Mouse (Mus musculus): ENCODE results near the gene Kank1. TPM values are rescaled to one million over a fixed set of nuclear protein-coding genes. Genes with fewer than 3 reads are reported as not detected.
A peak's percentile ranks its signal among the peaks of the same experiment; 100 is the strongest.

Gene Kank1
- polyA plus RNA-seq, 1 experiment from 2014 or later: 18.4 TPM

DNA sequence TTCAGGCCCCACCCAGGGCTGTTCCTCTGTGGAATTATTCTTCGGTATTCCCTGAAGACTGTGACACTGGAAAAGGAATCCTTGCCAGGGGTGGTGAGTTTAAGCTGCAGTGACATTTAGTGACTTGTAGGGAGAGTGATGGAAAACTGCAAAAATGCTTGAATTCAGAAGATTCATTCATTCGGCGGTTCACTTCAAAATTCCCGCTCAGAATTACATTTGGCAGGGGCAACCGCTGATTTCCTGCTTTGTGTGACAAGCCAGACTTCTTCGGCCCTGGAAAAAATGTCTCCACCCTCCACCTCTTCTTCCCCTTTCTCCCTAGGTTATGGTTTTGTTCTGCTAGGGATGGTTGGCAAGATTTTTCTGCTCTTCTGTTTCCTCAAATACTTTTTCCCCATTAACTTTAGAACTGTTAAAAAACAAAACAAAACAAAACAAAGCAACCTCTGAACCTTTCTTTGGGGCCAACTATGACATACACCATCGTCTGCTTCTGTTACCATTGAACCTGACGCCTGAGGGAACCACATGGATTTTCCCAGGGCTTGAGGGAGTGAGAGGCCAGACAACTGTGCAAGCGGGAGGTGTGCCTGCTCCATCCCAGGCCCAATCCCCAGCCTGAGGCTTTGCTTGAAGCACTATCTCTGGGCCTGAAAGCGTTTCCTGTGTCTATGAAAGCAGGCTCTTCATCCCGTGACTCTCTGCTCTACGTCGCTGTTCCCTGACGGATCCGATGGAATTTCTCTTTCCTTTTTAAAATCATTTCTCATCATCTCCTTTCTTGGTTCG lies 150.1 kb downstream of the Kank1 start:
- no peak for TF ChIP-seq CTCF (IDR thresholded peaks at IDR 0.05; ENCODE audit: low read depth)
- H3K9me3 ChIP-seq (replicated peaks; ENCODE audit: low read length): no peaks in the 10 kb centered on the region
- H3K4me3 ChIP-seq (replicated peaks; ENCODE audit: low read depth, low read length): no peak overlapping the region
- peaks cover 7% of the 10 kb centered on the region; the same call in 1 of the 2 replicates for H3K4me1 ChIP-seq (replicated peaks; ENCODE audit: insufficient read depth, low read length)
- ATAC-seq (replicated peaks; ENCODE audit: low FRiP score, low read depth): no peak
- H3K9ac ChIP-seq (ENCODE audit: low read depth, low read length): no peak overlapping the region
- DNase-seq (ENCODE audit: low spot score): no peak
- 0 out of 2 replicates have a peak, but pooled peaks cover 5% of the 10 kb centered on the region for H3K36me3 ChIP-seq (ENCODE audit: insufficient read depth, low read length)
- H3K27ac ChIP-seq: no peak overlapping the region
- no peaks in the 10 kb centered on the region for H3K27me3 ChIP-seq (ENCODE audit: insufficient read depth, low read length)
- H3K4me2 ChIP-seq (ENCODE audit: low read length): no peak overlapping the region
- WGBS: 76% methylated on average over 16 of the region's 16 CpGs

GRCm38 (mm10) chr19:25387902-25388301 lies 151.1 kb downstream of the Kank1 start:
- Histone ChIP-seq H3K4me2 (ENCODE audit: low read length) (no peak overlapping the region), H3K9ac (ENCODE audit: low read depth, low read length) (no peak overlapping the region), H3K9me3 (replicated peaks; ENCODE audit: low read length) (no peaks in the 10 kb centered on the region), H3K27ac (no peak overlapping the region), H3K4me1 (replicated peaks; ENCODE audit: insufficient read depth, low read length) (peaks cover 7% of the 10 kb centered on the region; the same call in 1 of the 2 replicates), H3K27me3 (ENCODE audit: insufficient read depth, low read length) (no peaks in the 10 kb centered on the region), H3K4me3 (replicated peaks; ENCODE audit: low read depth, low read length) (no peak overlapping the region), H3K36me3 (ENCODE audit: insufficient read depth, low read length) (0 out of 2 replicates have a peak, but pooled peaks cover 5% of the 10 kb centered on the region)
- WGBS: 90% methylated on average over 18 of the region's 18 CpGs
- ATAC-seq (replicated peaks; ENCODE audit: low FRiP score, low read depth) (no peak), DNase-seq (ENCODE audit: low spot score) (no peak)
- no peak for TF ChIP-seq CTCF (IDR thresholded peaks at IDR 0.05; ENCODE audit: low read depth)

DNA sequence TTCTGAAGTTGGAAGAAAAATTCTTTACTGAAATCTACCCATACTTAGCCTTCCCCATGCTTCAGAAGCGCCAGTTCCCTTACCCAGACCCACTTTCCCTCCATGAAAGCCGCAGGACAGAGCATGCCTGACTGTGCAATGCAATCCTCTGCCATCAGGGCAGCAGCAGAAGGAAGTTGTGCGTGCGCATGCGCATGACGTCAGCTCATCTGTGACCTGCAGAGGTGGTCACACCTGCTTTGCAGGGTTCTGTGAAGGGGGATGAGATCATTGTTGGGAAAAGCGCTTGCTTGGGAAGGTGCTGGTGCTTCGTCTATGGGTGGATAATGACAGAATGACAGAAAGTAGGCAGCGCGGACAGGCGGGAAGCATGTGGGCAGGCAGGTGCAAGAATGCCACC lies 155.4 kb downstream of the Kank1 start:
- no peaks in the 10 kb centered on the region for H3K27me3 ChIP-seq (ENCODE audit: insufficient read depth, low read length)
- no peaks in the 10 kb centered on the region for H3K9me3 ChIP-seq (replicated peaks; ENCODE audit: low read length)
- 0 out of 2 replicates have a peak, but pooled peaks cover 5% of the 10 kb centered on the region for H3K36me3 ChIP-seq (ENCODE audit: insufficient read depth, low read length)
- no peak for TF ChIP-seq CTCF (IDR thresholded peaks at IDR 0.05; ENCODE audit: low read depth)
- ATAC-seq (replicated peaks; ENCODE audit: low FRiP score, low read depth) (no peak; the same call in 1 of the 2 replicates), DNase-seq (ENCODE audit: low spot score) (no peak)
- H3K9ac ChIP-seq (ENCODE audit: low read depth, low read length): no peak overlapping the region
- H3K27ac ChIP-seq: no peak overlapping the region
- no peak overlapping the region for H3K4me3 ChIP-seq (replicated peaks; ENCODE audit: low read depth, low read length)
- 0 out of 2 replicates have a peak, but pooled peaks cover 4% of the 10 kb centered on the region for H3K4me1 ChIP-seq (replicated peaks; ENCODE audit: insufficient read depth, low read length)
- WGBS: 85% methylated on average over 11 of the region's 11 CpGs
- no peak overlapping the region for H3K4me2 ChIP-seq (ENCODE audit: low read length)

DNA sequence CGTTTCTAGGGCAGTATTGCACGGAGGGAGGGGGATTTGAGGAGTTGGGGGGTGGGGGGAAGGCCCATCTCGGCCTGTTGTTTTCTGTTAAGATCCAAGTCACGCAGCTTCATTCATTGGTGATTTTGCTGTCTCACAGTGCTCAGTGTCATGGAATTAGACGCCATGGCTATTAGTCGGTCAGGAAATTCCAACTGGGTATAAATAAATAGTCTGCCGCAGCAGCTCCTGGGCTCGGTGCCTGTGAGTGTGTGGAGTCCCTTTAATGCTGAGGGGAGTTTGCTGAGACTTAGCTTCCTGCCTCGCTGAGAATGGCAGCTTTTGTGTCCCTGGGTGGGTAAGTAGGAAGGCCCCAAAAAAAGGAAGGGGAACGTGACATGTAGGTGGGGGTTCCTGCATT lies 158.3 kb downstream of the Kank1 start:
- peaks cover 17% of the 10 kb centered on the region for H3K4me1 ChIP-seq (replicated peaks; ENCODE audit: insufficient read depth, low read length)
- 17% methylated on average over 10 of the region's 10 CpGs for WGBS
- no peaks in the 10 kb centered on the region for H3K9me3 ChIP-seq (replicated peaks; ENCODE audit: low read length)
- peak; percentile 72 for DNase-seq (ENCODE audit: low spot score)
- H3K4me3 ChIP-seq (replicated peaks; ENCODE audit: low read depth, low read length): no peak overlapping the region
- H3K4me2 ChIP-seq (ENCODE audit: low read length): peak overlapping the region; percentile 37
- no peak for ATAC-seq (replicated peaks; ENCODE audit: low FRiP score, low read depth)
- H3K27ac ChIP-seq: peak overlapping the region; percentile 54; the same call in 1 of the 2 replicates
- no peaks in the 10 kb centered on the region for H3K27me3 ChIP-seq (ENCODE audit: insufficient read depth, low read length)
- TF ChIP-seq CTCF (IDR thresholded peaks at IDR 0.05; ENCODE audit: low read depth): no peak
- H3K9ac ChIP-seq (ENCODE audit: low read depth, low read length): 0 out of 2 replicates have a peak overlapping the region, but pooled peaks have one; percentile 4
- no peaks in the 10 kb centered on the region for H3K36me3 ChIP-seq (ENCODE audit: insufficient read depth, low read length)

DNA sequence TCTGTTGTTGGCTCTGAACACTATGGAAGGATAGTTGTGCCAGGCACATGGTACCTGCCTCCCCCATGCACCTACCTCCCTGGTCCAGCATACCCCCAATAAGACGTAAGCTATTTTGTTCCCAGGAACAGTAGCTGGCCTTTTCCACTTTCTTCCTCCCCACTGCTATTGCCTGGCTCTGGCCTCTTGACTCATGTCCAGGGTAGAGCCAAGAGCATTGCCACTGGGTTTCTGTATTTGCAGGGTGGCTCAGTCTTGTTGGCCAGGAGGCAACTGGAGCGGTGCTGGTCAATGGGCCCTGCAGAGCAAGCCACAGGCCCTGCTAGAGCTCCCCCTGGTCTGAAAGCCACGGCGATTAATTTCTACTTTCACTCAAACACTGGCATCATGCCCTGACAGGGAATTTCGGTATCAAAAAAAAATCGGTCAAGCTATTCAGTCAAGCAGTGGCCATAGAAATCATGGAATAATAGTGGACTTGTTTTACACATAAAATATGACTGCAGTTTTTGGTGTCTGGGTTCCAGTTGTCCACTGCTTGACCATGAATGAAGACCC lies 160.0 kb downstream of the Kank1 start:
- Histone ChIP-seq H3K9ac (ENCODE audit: low read depth, low read length) (no peak overlapping the region), H3K4me3 (replicated peaks; ENCODE audit: low read depth, low read length) (no peak overlapping the region), H3K27ac (no peak overlapping the region), H3K4me2 (ENCODE audit: low read length) (no peak overlapping the region), H3K27me3 (ENCODE audit: insufficient read depth, low read length) (no peaks in the 10 kb centered on the region), H3K4me1 (replicated peaks; ENCODE audit: insufficient read depth, low read length) (peaks cover 25% of the 10 kb centered on the region), H3K9me3 (replicated peaks; ENCODE audit: low read length) (no peaks in the 10 kb centered on the region), H3K36me3 (ENCODE audit: insufficient read depth, low read length) (no peaks in the 10 kb centered on the region)
- WGBS: 84% methylated on average over 6 of the region's 6 CpGs
- TF ChIP-seq CTCF (IDR thresholded peaks at IDR 0.05; ENCODE audit: low read depth): no peak
- no peak for DNase-seq (ENCODE audit: low spot score)
- ATAC-seq (replicated peaks; ENCODE audit: low FRiP score, low read depth): no peak

DNA sequence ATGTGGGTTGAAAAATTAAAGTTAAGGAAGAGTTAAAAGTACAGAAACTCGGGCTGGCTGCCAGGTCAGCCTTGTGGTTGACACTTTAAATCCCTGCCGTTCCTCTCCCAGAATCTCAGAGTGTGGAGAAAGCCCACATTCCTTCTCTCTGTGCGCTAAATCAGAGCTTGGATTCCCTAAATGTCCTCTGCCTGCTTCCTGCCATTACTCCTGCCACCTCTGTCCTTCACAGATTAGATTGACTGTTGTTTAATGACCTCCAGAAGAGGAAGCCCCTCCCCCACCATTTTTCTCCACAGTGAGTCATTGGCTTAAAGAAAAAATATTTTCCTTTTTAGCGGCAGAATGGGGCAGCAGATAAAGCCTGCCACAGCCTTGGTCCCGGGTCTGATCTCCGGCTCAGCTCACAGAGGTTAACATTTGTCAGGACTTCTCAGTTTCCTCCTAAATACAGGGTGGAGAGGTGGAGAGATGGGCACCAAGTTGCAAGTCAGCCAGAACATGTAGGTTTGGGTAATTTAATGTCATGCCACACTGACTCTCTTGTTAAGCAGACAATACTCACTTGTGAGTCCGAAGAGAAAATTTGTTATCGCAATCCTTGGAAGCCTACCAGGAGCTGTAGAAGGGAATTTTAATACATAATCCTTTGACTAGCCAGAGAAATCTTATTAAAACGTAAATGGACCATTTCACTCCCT lies 162.9 kb downstream of the Kank1 start:
- H3K4me2 ChIP-seq (ENCODE audit: low read length): peak overlapping the region; percentile 47
- no peaks in the 10 kb centered on the region for H3K27me3 ChIP-seq (ENCODE audit: insufficient read depth, low read length)
- peak overlapping the region; percentile 76 for H3K27ac ChIP-seq
- H3K9me3 ChIP-seq (replicated peaks; ENCODE audit: low read length): no peaks in the 10 kb centered on the region
- no peaks in the 10 kb centered on the region for H3K36me3 ChIP-seq (ENCODE audit: insufficient read depth, low read length)
- peak overlapping the region; percentile 27; the same call in 1 of the 2 replicates for H3K9ac ChIP-seq (ENCODE audit: low read depth, low read length)
- WGBS: 4% methylated on average over 9 of the region's 9 CpGs
- ATAC-seq (replicated peaks; ENCODE audit: low FRiP score, low read depth) (no peak; the same call in 1 of the 2 replicates), DNase-seq (ENCODE audit: low spot score) (peak; percentile 89)
- H3K4me3 ChIP-seq (replicated peaks; ENCODE audit: low read depth, low read length): no peak overlapping the region
- H3K4me1 ChIP-seq (replicated peaks; ENCODE audit: insufficient read depth, low read length): peaks cover 25% of the 10 kb centered on the region
- TF ChIP-seq CTCF (IDR thresholded peaks at IDR 0.05; ENCODE audit: low read depth): no peak
